Comparison of ENCODE assay signal across 8 mouse cellular contexts in genomic region chr6:37732385-37732784, GRCm38 (mm10).
DNase-seq lines count a peak whose midpoint lies in the region; ATAC-seq and TF ChIP-seq lines count a peak whose summit lies in the region.

No protein-coding gene starts in this region.

- H3K36me3 ChIP-seq in C2C12 (ENCODE audit: control insufficient read depth, insufficient read depth), result no peaks in the 10 kb centered on the region
- no peaks in the 10 kb centered on the region for H3K36me3 ChIP-seq in embryonic facial prominence, embryonic 15.5 days
- H3K36me3 ChIP-seq in heart, postnatal 0 days (replicated peaks; ENCODE audit: control insufficient read depth, insufficient read depth, low read length), result no peaks in the 10 kb centered on the region
- H3K36me3 ChIP-seq in liver, embryonic 16.5 days (ENCODE audit: control insufficient read depth, insufficient read depth), result no peaks in the 10 kb centered on the region
- no peaks in the 10 kb centered on the region for H3K36me3 ChIP-seq in neural tube, embryonic 14.5 days (ENCODE audit: control insufficient read depth, insufficient read depth, low read length)

- 25% methylated on average over 10 of the region's 10 CpGs for WGBS in embryonic facial prominence, embryonic 15.5 days
- WGBS in heart, postnatal 0 days, result 28% methylated on average over 10 of the region's 10 CpGs
- WGBS in liver, embryonic 16.5 days (ENCODE audit: insufficient replicate concordance), result 12% methylated on average over 10 of the region's 10 CpGs
- 27% methylated on average over 10 of the region's 10 CpGs for WGBS in neural tube, embryonic 14.5 days

- no peak for TF ChIP-seq CTCF in C2C12 (IDR thresholded peaks at IDR 0.05; ENCODE audit: control insufficient read depth, insufficient read depth, insufficient read length)
- TF ChIP-seq CTCF in heart, postnatal 0 days (IDR thresholded peaks at IDR 0.05; ENCODE audit: low read depth), result no peak

- no peak overlapping the region for H3K4me2 ChIP-seq in embryonic facial prominence, embryonic 15.5 days (replicated peaks)
- H3K4me2 ChIP-seq in heart, postnatal 0 days (ENCODE audit: low read depth, low read length), result no peak overlapping the region
- no peak overlapping the region for H3K4me2 ChIP-seq in liver, embryonic 16.5 days (ENCODE audit: low read depth, low read length)
- no peak overlapping the region for H3K4me2 ChIP-seq in neural tube, embryonic 14.5 days (ENCODE audit: low read depth, low read length)

- ATAC-seq in embryonic facial prominence, embryonic 15.5 days (ENCODE audit: insufficient number of reproducible peaks, low FRiP score, low TSS enrichment, low read depth), result 0 out of 2 replicates have a peak, but pooled peaks have one; percentile 19
- peak; percentile 75 for ATAC-seq in heart, postnatal 0 days (ENCODE audit: insufficient read depth, low read depth)
- ATAC-seq in liver, embryonic 16.5 days (ENCODE audit: low read depth), result peak; percentile 59
- ATAC-seq in neural tube, embryonic 14.5 days (ENCODE audit: low read depth), result peak; percentile 75; the same call in 1 of the 2 replicates

- DNase-seq in adrenal gland, adult 8-10 months, result peak; percentile 91
- DNase-seq in heart, postnatal 0 days (ENCODE audit: low spot score), result peak; percentile 73
- peak; percentile 77 to 84 for DNase-seq in kidney, postnatal 4 days
- peak; percentile 59 for DNase-seq in thymus, postnatal 0 days (ENCODE audit: low spot score)

- H3K4me3 ChIP-seq in C2C12 (ENCODE audit: insufficient read depth, poor library complexity, severe bottlenecking), result no peak overlapping the region
- no peak overlapping the region for H3K4me3 ChIP-seq in embryonic facial prominence, embryonic 15.5 days (replicated peaks)
- H3K4me3 ChIP-seq in heart, postnatal 0 days (ENCODE audit: low read depth, low read length), result no peak overlapping the region
- H3K4me3 ChIP-seq in liver, embryonic 16.5 days (ENCODE audit: low read depth, low read length), result no peak overlapping the region
- H3K4me3 ChIP-seq in neural tube, embryonic 14.5 days (ENCODE audit: low read depth, low read length), result no peak overlapping the region

- no peaks in the 10 kb centered on the region for H3K79me2 ChIP-seq in C2C12 (ENCODE audit: control insufficient read depth, insufficient read depth)

- no peaks in the 10 kb centered on the region for H3K4me1 ChIP-seq in embryonic facial prominence, embryonic 15.5 days
- H3K4me1 ChIP-seq in heart, postnatal 0 days (ENCODE audit: control insufficient read depth, insufficient read depth), result 0 out of 2 replicates have a peak, but pooled peaks cover 6% of the 10 kb centered on the region
- H3K4me1 ChIP-seq in liver, embryonic 16.5 days (ENCODE audit: control insufficient read depth, low read depth, low read length), result no peaks in the 10 kb centered on the region; the same call in 1 of the 2 replicates
- no peaks in the 10 kb centered on the region for H3K4me1 ChIP-seq in neural tube, embryonic 14.5 days (ENCODE audit: control insufficient read depth, insufficient read depth, low read length)

- no peaks in the 10 kb centered on the region for H3K9me3 ChIP-seq in embryonic facial prominence, embryonic 15.5 days (replicated peaks)
- H3K9me3 ChIP-seq in heart, postnatal 0 days (replicated peaks; ENCODE audit: control insufficient read depth, low read length), result no peaks in the 10 kb centered on the region
- no peaks in the 10 kb centered on the region for H3K9me3 ChIP-seq in liver, embryonic 16.5 days (replicated peaks; ENCODE audit: control insufficient read depth, low read length)
- H3K9me3 ChIP-seq in neural tube, embryonic 14.5 days (ENCODE audit: control insufficient read depth, low read length), result no peaks in the 10 kb centered on the region

- H3K79me3 ChIP-seq in C2C12 (ENCODE audit: low read depth), result no peaks in the 10 kb centered on the region

- TF ChIP-seq EP300 in heart, postnatal 0 days (IDR thresholded peaks at IDR 0.05; ENCODE audit: low read depth), result peak; percentile 92

- no peak overlapping the region for H3ac ChIP-seq in C2C12 (ENCODE audit: control insufficient read depth, insufficient read length, low read depth)

- H3K27me3 ChIP-seq in C2C12 (ENCODE audit: control insufficient read depth, insufficient read depth, insufficient read length), result no peaks in the 10 kb centered on the region
- H3K27me3 ChIP-seq in embryonic facial prominence, embryonic 15.5 days, result no peaks in the 10 kb centered on the region
- H3K27me3 ChIP-seq in heart, postnatal 0 days (ENCODE audit: control insufficient read depth, insufficient read depth, low read length), result no peaks in the 10 kb centered on the region
- H3K27me3 ChIP-seq in liver, embryonic 16.5 days (ENCODE audit: control insufficient read depth, insufficient read depth, low read depth, low read length), result no peaks in the 10 kb centered on the region
- no peaks in the 10 kb centered on the region for H3K27me3 ChIP-seq in neural tube, embryonic 14.5 days (ENCODE audit: control insufficient read depth, insufficient read depth, low read length)

- no peak overlapping the region for H3K9ac ChIP-seq in embryonic facial prominence, embryonic 15.5 days
- no peak overlapping the region for H3K9ac ChIP-seq in heart, postnatal 0 days (replicated peaks; ENCODE audit: low read depth, low read length)
- no peak overlapping the region for H3K9ac ChIP-seq in liver, embryonic 16.5 days (ENCODE audit: low read depth, low read length)
- H3K9ac ChIP-seq in neural tube, embryonic 14.5 days (replicated peaks; ENCODE audit: low read depth, low read length), result no peak overlapping the region

- H3K27ac ChIP-seq in embryonic facial prominence, embryonic 15.5 days (replicated peaks), result no peak overlapping the region; the same call in 1 of the 2 replicates
- H3K27ac ChIP-seq in heart, postnatal 0 days (ENCODE audit: low read depth), result peak overlapping the region; percentile 67
- no peak overlapping the region for H3K27ac ChIP-seq in liver, embryonic 16.5 days (ENCODE audit: low read length)
- no peak overlapping the region for H3K27ac ChIP-seq in neural tube, embryonic 14.5 days (ENCODE audit: low read depth, low read length)

TF ChIP-seq in C2C12, 6 proteins besides CTCF, POLR2A, EP300 and RAD21:
- no peak for TF ChIP-seq MYOG (IDR thresholded peaks at IDR 0.05; ENCODE audit: control insufficient read depth, extremely low read depth, insufficient read length)
- TF ChIP-seq USF1 (IDR thresholded peaks at IDR 0.05; ENCODE audit: low read depth), result peak; percentile 60
- peak; percentile 62 for TF ChIP-seq CEBPB (IDR thresholded peaks at IDR 0.05; ENCODE audit: low read depth)
- TF ChIP-seq MAX (IDR thresholded peaks at IDR 0.05), result no peak
- peak; percentile 15 for TF ChIP-seq MYOD1 (IDR thresholded peaks at IDR 0.05; ENCODE audit: control insufficient read depth, insufficient read length, low read depth)
- peak; percentile 70 for TF ChIP-seq FOSL1 (IDR thresholded peaks at IDR 0.05; ENCODE audit: insufficient read depth, low read length, poor library complexity, severe bottlenecking)

Comparison
In these comparisons a context has a peak if more than half of its experiments do, and no peak if none do; other contexts are left out.
1. ATAC-seq: peak in every context shown above with its lines; median percentile 75 in heart, postnatal 0 days; 75 in neural tube, embryonic 14.5 days; 59 in liver, embryonic 16.5 days; 19 in embryonic facial prominence, embryonic 15.5 days.